Mouse (Mus musculus): ENCODE data around the gene Cluh. TPM values are rescaled to one million over a fixed set of nuclear protein-coding genes. Genes with fewer than 3 reads are reported as not detected.

Gene Cluh
- total RNA-seq, 2 experiments from 2014 or later = 217 to 220 TPM

GRCm38 (mm10) chr11:74672901-74673513 lies 23.7 kb downstream of the Cluh start:
- DNase-seq (ENCODE audit: low spot score in 2 of 2) = no peak

DNA sequence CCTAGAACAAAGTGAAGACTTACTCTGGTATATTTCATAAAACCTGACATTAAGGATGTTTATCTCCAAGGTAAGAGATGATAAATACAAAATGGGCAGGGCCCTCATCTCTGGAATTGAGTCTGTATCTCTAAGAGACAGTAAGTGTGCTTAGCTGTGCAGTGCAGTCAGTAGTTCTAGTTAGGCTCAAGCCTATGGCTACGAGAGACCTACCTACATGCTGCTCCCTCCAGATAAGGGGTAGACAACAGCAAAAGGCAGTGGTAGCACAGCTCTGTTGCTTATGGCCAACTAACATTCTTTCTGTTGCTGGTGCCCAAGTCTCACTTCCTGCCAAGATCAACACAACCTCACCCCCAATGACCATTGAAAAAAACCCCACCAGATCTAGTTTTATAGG lies 24.3 kb downstream of the Cluh start:
- DNase-seq (ENCODE audit: low spot score in 2 of 2) = no peak

GRCm38 (mm10) chr11:74674713-74675112 lies 25.4 kb downstream of the Cluh start:
- DNase-seq (ENCODE audit: low spot score in 2 of 2) = no peak

DNA sequence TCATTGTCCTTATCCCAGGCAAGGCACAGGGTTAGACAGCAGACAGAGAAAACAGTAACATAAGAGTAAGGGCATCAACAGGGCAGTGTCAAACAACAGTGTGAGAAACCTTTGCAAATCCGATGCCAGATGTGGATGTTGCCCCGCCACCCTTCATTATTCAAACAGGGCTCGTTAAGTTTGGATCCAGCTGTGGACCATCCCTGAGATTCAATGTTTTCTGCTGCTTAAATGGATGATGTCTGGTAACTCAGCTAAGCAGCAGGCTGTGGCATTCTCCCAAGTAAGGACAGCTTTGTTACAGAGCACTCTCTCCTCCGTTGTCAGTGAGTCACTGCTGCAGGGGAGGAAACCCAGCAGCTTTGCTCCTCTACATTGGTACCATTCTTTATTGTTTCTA lies 25.9 kb downstream of the Cluh start:
- no peak for DNase-seq (ENCODE audit: low spot score in 2 of 2)

DNA sequence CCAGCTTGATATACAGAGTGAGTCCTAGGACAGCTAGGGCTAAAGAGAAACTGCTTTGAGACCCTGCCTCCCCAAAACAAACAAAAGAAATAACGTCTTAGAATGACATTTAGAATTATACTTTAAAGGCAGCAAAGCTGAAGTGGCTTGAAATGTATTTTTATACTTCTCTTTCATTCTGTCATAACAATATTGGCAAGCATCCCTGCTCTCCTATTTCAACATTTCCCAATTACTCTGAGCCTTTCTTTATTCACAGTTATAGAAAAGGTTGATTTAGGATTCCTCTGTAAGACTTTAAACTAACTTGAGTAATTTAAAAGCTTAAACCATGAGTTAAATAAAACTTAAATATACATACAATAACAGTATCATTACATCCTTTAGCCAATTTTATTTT lies 42.9 kb downstream of the Cluh start:
- no peak for DNase-seq (ENCODE audit: low spot score in 2 of 2)

GRCm38 (mm10) chr11:74699505-74699904 lies 50.2 kb downstream of the Cluh start:
- no peak for DNase-seq (ENCODE audit: low spot score in 2 of 2)

DNA sequence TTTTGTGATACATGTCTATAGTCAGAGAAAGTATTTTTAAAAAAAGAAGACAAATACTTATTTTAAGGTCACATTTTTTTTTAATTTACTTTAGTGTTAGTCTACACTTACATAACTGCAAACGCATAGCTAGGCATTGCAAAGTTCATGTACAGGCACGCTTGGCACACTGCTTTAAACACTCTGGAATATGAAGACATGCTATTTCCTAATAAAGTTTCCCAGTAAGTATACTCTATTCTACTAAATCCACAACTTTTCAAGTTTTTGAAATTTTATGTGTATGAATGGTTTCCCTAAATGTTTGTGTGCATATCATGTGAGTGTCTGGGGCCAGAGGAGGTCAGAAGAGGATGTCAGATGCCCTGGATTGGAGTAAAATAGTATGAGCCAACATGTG lies 54.8 kb downstream of the Cluh start:
- no peak for DNase-seq (ENCODE audit: low spot score in 2 of 2)

DNA sequence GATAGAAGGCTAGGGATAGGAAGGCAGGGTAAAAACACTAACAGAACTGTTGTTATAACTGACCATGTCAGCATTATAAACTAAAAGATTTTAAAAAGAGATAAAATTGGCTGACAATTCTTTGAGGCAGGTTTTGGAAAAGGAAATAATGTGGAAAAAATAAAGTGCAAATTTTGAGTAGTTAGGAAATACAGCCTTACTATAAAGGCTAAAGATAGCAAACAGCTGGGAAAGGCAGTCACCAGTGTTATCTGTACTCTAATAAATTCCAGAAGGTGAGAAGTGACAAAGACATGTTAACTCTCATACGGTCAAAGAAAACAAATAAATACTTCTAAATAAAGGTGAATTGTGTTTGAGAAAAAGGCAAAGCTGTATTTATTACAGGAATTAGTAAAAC lies 59.5 kb downstream of the Cluh start:
- no peak for DNase-seq (ENCODE audit: low spot score in 2 of 2)

DNA sequence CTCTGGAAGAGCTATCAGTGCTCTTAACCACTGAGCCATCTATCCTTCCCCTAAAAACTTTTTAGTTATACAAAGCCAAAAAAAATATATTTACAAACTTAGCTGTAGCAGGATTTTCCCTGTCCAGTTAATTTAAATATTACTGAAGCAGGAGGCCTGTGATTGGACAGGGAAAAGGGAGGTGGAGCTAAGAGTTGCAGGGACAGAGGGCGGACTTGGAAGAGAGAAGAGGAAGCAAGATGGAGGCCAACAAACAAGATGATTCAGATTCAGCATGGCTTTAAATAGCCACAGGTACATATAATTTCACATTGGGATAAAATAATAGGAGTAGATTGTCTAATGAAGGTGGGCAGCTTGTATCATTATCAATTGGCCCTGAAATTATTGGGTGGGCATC lies 61.4 kb downstream of the Cluh start:
- DNase-seq (ENCODE audit: low spot score in 2 of 2) = no peak

GRCm38 (mm10) chr11:74715971-74716525 lies 66.8 kb downstream of the Cluh start:
- DNase-seq (ENCODE audit: low spot score in 2 of 2) = no peak

Other genes starting within 250 kb of the Cluh start
- 10 to 100 TPM; 18.7 to 28.8 TPM for gene Rap1gap2, start 38.6 kb upstream of the Cluh start, total RNA-seq (2021)
- gene Ccdc92b, start 29.9 kb upstream of the Cluh start, total RNA-seq (2021) = 1 to 10 TPM; 6.5 to 6.6 TPM
- 100 to 1,000 TPM; 165 to 177 TPM for gene Pafah1b1, start 75.2 kb downstream of the Cluh start, total RNA-seq (2021)
- gene Mettl16, start 121.3 kb downstream of the Cluh start, total RNA-seq (2021) = 10 to 100 TPM; 19.0 to 19.9 TPM
- gene Mnt, start 181.4 kb downstream of the Cluh start, total RNA-seq (2021) = 10 to 100 TPM; 29.0 to 35.9 TPM
- gene Sgsm2, start 247.6 kb downstream of the Cluh start, total RNA-seq (2021) = 10 to 100 TPM; 26.3 to 31.9 TPM
- 10 to 100 TPM; 39.7 to 42.3 TPM for gene Tsr1, start 248.6 kb downstream of the Cluh start, total RNA-seq (2021)

All from adrenal gland, postnatal 4 days (tissue).